Mouse (Mus musculus): ENCODE data around the gene Ngp. TPM values are rescaled to one million over a fixed set of nuclear protein-coding genes. Genes with fewer than 3 reads are reported as not detected.
A peak's percentile ranks its signal among the peaks of the same experiment; 100 is the strongest.
"Not testable (repeated sequence)": the region's sequence is repeated elsewhere in the genome, so short reads cannot be mapped to it uniquely, and the experiment has no call there.

Ngp gene
- 0.47 and 0.48 TPM in 2 replicates for polyA plus RNA-seq (2014; fragmentation: Nextera tagmentation; extraction: Ambion mirVana)

- no peak for DNase-seq (ENCODE audit: low spot score)
- no peak within 1 kb of the TSS for H3K9ac ChIP-seq (ENCODE audit: low read length)
- H3K4me3 ChIP-seq (ENCODE audit: low read depth, low read length): no peak within 1 kb of the TSS
- no peak for ATAC-seq (ENCODE audit: insufficient number of reproducible peaks, low FRiP score, low TSS enrichment, low read depth)
- H3K9me3 ChIP-seq (ENCODE audit: control insufficient read depth, low read length): no peaks in the 10 kb centered on the region
- 89% methylated on average over 12 of the region's 12 CpGs for WGBS
- no peak within 1 kb of the TSS for H3K27ac ChIP-seq (replicated peaks; ENCODE audit: low read depth, low read length)
- H3K4me1 ChIP-seq (ENCODE audit: control insufficient read depth, insufficient read depth, low read length): no peaks in the 10 kb centered on the region
- no peaks in the 10 kb centered on the region for H3K27me3 ChIP-seq (ENCODE audit: control insufficient read depth, insufficient read depth, low read length)
- H3K36me3 ChIP-seq (ENCODE audit: control insufficient read depth, insufficient read depth, low read length): no peaks in the 10 kb centered on the region
- H3K4me2 ChIP-seq (ENCODE audit: low read depth, severe bottlenecking): no peak within 1 kb of the TSS
Measured at GRCm38 (mm10) chr9:110419511-110420112, at the start of gene Ngp. Gene Ngp (plus strand): TSS chr9:110419747.

DNA sequence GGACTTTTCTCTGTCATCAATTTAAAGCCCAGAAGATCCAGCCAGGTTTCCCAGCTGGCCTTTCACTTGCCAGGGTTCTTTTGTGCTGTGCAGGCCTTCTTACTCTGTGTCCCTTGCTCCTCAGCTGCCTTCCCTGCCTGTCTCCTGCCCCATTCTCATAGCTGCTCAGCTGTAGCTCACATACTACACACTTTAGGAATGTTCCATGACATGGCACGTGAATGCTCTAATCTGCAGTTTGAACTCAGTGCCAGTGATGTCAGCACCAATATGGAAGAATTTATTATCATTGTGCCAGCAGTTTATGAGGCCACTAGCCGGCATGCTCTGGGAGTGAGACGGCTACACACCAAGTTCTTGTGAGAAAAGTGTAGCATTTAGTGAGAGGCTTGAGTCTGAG, 49.7 kb upstream of the Ngp start:
- no peak overlapping the region for H3K9ac ChIP-seq (ENCODE audit: low read length)
- DNase-seq (ENCODE audit: low spot score): no peak
- H3K27ac ChIP-seq (replicated peaks; ENCODE audit: low read depth, low read length): no peak overlapping the region
- H3K9me3 ChIP-seq (ENCODE audit: control insufficient read depth, low read length): no peaks in the 10 kb centered on the region
- no peak for ATAC-seq (ENCODE audit: insufficient number of reproducible peaks, low FRiP score, low TSS enrichment, low read depth)
- H3K4me3 ChIP-seq (ENCODE audit: low read depth, low read length): no peak overlapping the region
- H3K27me3 ChIP-seq (ENCODE audit: control insufficient read depth, insufficient read depth, low read length): no peaks in the 10 kb centered on the region
- 80% methylated on average over 3 of the region's 3 CpGs for WGBS
- H3K36me3 ChIP-seq (ENCODE audit: control insufficient read depth, insufficient read depth, low read length): no peaks in the 10 kb centered on the region
- no peaks in the 10 kb centered on the region for H3K4me1 ChIP-seq (ENCODE audit: control insufficient read depth, insufficient read depth, low read length)
- no peak overlapping the region for H3K4me2 ChIP-seq (ENCODE audit: low read depth, severe bottlenecking)

GRCm38 (mm10) chr9:110373871-110374270, 45.7 kb upstream of the Ngp start:
- peaks cover 8% of the 10 kb centered on the region; the same call in 1 of the 2 replicates for H3K36me3 ChIP-seq (ENCODE audit: control insufficient read depth, insufficient read depth, low read length)
- 95% methylated on average over 13 of the region's 13 CpGs for WGBS
- no peak overlapping the region for H3K27ac ChIP-seq (replicated peaks; ENCODE audit: low read depth, low read length)

DNA sequence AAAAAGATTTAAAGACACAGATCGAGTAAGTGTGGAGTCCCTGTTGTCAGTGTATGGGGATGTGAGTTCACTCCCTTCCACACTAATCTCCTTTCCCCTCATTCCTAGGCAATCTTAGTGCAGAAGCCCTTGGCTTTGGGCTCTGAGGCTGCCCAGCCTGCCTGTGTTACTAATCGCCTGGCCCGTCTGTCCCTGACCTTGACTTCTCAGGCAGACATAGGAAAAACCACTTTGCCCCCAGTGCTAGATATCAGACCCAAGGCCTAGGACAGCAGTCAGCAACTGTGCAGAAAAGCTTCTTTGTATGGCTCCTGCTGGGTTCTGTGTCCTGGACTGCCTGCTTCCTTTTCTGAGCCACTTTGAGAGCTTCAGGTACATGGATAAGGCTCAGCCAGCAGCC, 43.9 kb upstream of the Ngp start:
- H3K4me1 ChIP-seq (ENCODE audit: control insufficient read depth, insufficient read depth, low read length): no peaks in the 10 kb centered on the region

More at GRCm38 (mm10) chr9:110373871-110374270, 45.7 kb upstream of the Ngp start:
- Histone ChIP-seq H3K9me3 (ENCODE audit: control insufficient read depth, low read length) (no peaks in the 10 kb centered on the region), H3K4me3 (ENCODE audit: low read depth, low read length) (no peak overlapping the region), H3K4me2 (ENCODE audit: low read depth, severe bottlenecking) (no peak overlapping the region), H3K27me3 (ENCODE audit: control insufficient read depth, insufficient read depth, low read length) (no peaks in the 10 kb centered on the region), H3K9ac (ENCODE audit: low read length) (no peak overlapping the region), H3K4me1 (ENCODE audit: control insufficient read depth, insufficient read depth, low read length) (no peaks in the 10 kb centered on the region)
- ATAC-seq (ENCODE audit: insufficient number of reproducible peaks, low FRiP score, low TSS enrichment, low read depth) (no peak), DNase-seq (ENCODE audit: low spot score) (no peak)

DNA sequence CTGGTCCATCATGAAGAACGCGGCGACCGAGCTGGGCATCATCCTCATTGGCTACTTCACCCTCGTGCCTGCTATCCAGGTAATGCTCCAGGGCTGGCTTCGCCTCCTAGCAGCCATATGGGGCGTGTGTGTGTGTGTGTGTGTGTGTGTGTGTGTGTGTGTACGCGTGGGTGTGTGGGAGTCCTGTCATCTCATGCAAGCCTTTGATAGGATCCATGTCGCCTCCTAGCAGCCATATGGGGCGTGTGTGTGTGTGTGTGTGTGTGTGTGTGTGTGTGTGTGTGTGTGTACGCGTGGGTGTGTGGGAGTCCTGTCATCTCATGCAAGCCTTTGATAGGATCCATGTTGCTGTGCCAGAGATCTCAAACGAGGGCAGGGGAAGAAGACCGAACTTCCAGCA, 41.9 kb upstream of the Ngp start:
- H3K9me3 ChIP-seq (ENCODE audit: control insufficient read depth, low read length); H3K4me3 ChIP-seq (ENCODE audit: low read depth, low read length); H3K4me2 ChIP-seq (ENCODE audit: low read depth, severe bottlenecking); H3K27ac ChIP-seq (replicated peaks; ENCODE audit: low read depth, low read length); H3K27me3 ChIP-seq (ENCODE audit: control insufficient read depth, insufficient read depth, low read length); DNase-seq (ENCODE audit: low spot score); ATAC-seq (ENCODE audit: insufficient number of reproducible peaks, low FRiP score, low TSS enrichment, low read depth); H3K4me1 ChIP-seq (ENCODE audit: control insufficient read depth, insufficient read depth, low read length); H3K9ac ChIP-seq (ENCODE audit: low read length): not testable (repeated sequence)
- WGBS: 93% methylated on average over 15 of the region's 15 CpGs
- H3K36me3 ChIP-seq (ENCODE audit: control insufficient read depth, insufficient read depth, low read length): peaks cover 15% of the 10 kb centered on the region; the same call in 1 of the 2 replicates

More for the DNA sequence above, 43.9 kb upstream of the Ngp start:
- Histone ChIP-seq H3K9ac (ENCODE audit: low read length) (no peak overlapping the region), H3K4me2 (ENCODE audit: low read depth, severe bottlenecking) (no peak overlapping the region), H3K4me3 (ENCODE audit: low read depth, low read length) (no peak overlapping the region), H3K36me3 (ENCODE audit: control insufficient read depth, insufficient read depth, low read length) (peaks cover 9% of the 10 kb centered on the region; the same call in 1 of the 2 replicates), H3K27me3 (ENCODE audit: control insufficient read depth, insufficient read depth, low read length) (no peaks in the 10 kb centered on the region), H3K27ac (replicated peaks; ENCODE audit: low read depth, low read length) (no peak overlapping the region), H3K9me3 (ENCODE audit: control insufficient read depth, low read length) (no peaks in the 10 kb centered on the region)
- ATAC-seq (ENCODE audit: insufficient number of reproducible peaks, low FRiP score, low TSS enrichment, low read depth) (no peak), DNase-seq (ENCODE audit: low spot score) (no peak)
- WGBS: 95% methylated on average over 3 of the region's 3 CpGs

DNA sequence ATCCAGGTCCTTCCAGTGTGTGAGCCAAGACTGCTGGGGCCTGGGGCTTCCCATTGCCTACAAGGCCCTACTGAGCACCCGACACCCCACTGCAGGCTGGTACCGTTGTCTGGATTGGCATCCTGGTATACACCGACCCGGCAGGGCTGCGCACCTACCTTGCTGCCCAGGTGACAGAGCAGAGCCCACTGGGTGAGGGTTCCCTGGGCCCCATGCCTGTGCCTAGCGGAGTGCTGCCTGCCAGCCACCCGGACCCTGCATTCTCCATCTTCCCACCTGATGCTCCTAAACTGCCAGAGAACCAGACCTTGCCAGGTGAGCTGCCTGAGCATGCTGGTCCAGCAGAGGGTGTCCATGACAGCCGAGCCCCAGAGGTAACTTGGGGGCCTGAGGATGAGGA, 40.2 kb upstream of the Ngp start:
- 94% methylated on average over 8 of the region's 8 CpGs for WGBS
- Histone ChIP-seq H3K4me3 (ENCODE audit: low read depth, low read length) (no peak overlapping the region), H3K27ac (replicated peaks; ENCODE audit: low read depth, low read length) (no peak overlapping the region), H3K4me2 (ENCODE audit: low read depth, severe bottlenecking) (no peak overlapping the region), H3K36me3 (ENCODE audit: control insufficient read depth, insufficient read depth, low read length) (peaks cover 17% of the 10 kb centered on the region; the same call in 1 of the 2 replicates), H3K9ac (ENCODE audit: low read length) (no peak overlapping the region), H3K27me3 (ENCODE audit: control insufficient read depth, insufficient read depth, low read length) (no peaks in the 10 kb centered on the region), H3K9me3 (ENCODE audit: control insufficient read depth, low read length) (no peaks in the 10 kb centered on the region), H3K4me1 (ENCODE audit: control insufficient read depth, insufficient read depth, low read length) (no peaks in the 10 kb centered on the region)
- DNase-seq (ENCODE audit: low spot score) (no peak), ATAC-seq (ENCODE audit: insufficient number of reproducible peaks, low FRiP score, low TSS enrichment, low read depth) (no peak)

- no peak overlapping the region for H3K4me3 ChIP-seq (ENCODE audit: low read depth, low read length)
- H3K27me3 ChIP-seq (ENCODE audit: control insufficient read depth, insufficient read depth, low read length): no peaks in the 10 kb centered on the region
- H3K9me3 ChIP-seq (ENCODE audit: control insufficient read depth, low read length): no peaks in the 10 kb centered on the region
- ATAC-seq (ENCODE audit: insufficient number of reproducible peaks, low FRiP score, low TSS enrichment, low read depth): peak; percentile 33; the same call in 1 of the 2 replicates
- no peak overlapping the region for H3K9ac ChIP-seq (ENCODE audit: low read length)
- no peak overlapping the region; the same call in 1 of the 2 replicates for H3K4me2 ChIP-seq (ENCODE audit: low read depth, severe bottlenecking)
- no peak for DNase-seq (ENCODE audit: low spot score)
- H3K36me3 ChIP-seq (ENCODE audit: control insufficient read depth, insufficient read depth, low read length): peaks cover 18% of the 10 kb centered on the region; the same call in 1 of the 2 replicates
- no peak overlapping the region for H3K27ac ChIP-seq (replicated peaks; ENCODE audit: low read depth, low read length)
- WGBS: 34% methylated on average over 21 of the region's 21 CpGs
- no peaks in the 10 kb centered on the region for H3K4me1 ChIP-seq (ENCODE audit: control insufficient read depth, insufficient read depth, low read length)
Measured at GRCm38 (mm10) chr9:110380662-110381061, 38.9 kb upstream of the Ngp start.

GRCm38 (mm10) chr9:110381292-110381691, 38.3 kb upstream of the Ngp start:
- Histone ChIP-seq H3K4me3 (ENCODE audit: low read depth, low read length) (no peak overlapping the region), H3K27ac (replicated peaks; ENCODE audit: low read depth, low read length) (no peak overlapping the region)

More at GRCm38 (mm10) chr9:110381292-110381691, 38.3 kb upstream of the Ngp start:
- no peak for ATAC-seq (ENCODE audit: insufficient number of reproducible peaks, low FRiP score, low TSS enrichment, low read depth)
- no peak overlapping the region for H3K9ac ChIP-seq (ENCODE audit: low read length)
- DNase-seq (ENCODE audit: low spot score): no peak
- H3K36me3 ChIP-seq (ENCODE audit: control insufficient read depth, insufficient read depth, low read length): peaks cover 24% of the 10 kb centered on the region
- WGBS: 83% methylated on average over 12 of the region's 12 CpGs
- no peaks in the 10 kb centered on the region for H3K27me3 ChIP-seq (ENCODE audit: control insufficient read depth, insufficient read depth, low read length)
- H3K9me3 ChIP-seq (ENCODE audit: control insufficient read depth, low read length): no peaks in the 10 kb centered on the region
- H3K4me2 ChIP-seq (ENCODE audit: low read depth, severe bottlenecking): no peak overlapping the region
- no peaks in the 10 kb centered on the region for H3K4me1 ChIP-seq (ENCODE audit: control insufficient read depth, insufficient read depth, low read length)

Measured in limb, embryonic 11.5 days (tissue).